Mouse (Mus musculus): ENCODE data around the gene Nop10. TPM values are rescaled to one million over a fixed set of nuclear protein-coding genes. Genes with fewer than 3 reads are reported as not detected.

The Nop10 gene
- polyA plus RNA-seq (2012; rRNA removed) = 79.1 and 85.5 TPM in 2 replicates

DNA sequence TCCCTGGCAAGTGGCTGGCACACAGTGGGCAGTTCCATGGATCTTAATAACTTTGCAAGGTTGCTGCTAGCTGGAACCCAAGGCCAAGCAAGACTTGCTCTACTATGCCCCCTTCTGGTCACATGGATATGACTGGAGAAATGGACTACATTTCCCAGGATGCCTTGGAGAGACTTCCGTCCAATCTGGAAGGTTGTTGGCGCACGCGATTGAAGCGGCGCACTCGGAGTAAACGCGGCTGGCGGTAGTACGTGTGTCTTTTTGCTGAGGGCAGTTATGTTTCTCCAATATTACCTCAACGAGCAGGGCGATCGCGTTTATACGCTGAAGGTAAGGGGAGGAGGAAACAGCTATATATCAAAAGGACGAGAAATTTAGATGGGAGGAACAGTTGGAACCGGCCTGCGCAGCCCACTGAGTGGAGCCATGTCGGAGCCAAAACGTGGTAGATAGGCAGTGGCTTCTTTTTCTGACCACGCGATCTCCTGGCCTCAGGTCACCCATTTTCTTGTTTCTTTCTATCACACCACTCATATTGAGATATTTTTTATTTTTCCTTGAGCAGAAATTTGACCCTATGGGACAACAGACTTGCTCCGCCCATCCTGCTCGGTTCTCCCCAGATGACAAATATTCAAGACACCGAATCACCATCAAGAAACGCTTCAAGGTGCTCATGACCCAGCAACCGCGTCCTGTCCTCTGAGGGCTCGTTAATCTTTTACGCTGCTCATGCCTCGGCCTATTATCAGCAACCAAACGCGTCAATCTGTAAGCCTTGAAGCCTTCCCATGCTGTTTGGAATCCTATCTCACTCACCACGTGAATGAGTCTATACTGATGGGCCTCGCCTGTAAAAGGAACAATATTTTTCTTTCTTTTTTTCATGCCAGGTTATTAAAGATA lies at the start of gene Nop10:
Gene Nop10, plus strand, starts transcription at position 179 of the 906 bp plus-strand sequence.
- peak; percentile 85 to 98 for DNase-seq (ENCODE audit: extremely low spot score in 1 of 2, low spot score in 1 of 2)

DNA sequence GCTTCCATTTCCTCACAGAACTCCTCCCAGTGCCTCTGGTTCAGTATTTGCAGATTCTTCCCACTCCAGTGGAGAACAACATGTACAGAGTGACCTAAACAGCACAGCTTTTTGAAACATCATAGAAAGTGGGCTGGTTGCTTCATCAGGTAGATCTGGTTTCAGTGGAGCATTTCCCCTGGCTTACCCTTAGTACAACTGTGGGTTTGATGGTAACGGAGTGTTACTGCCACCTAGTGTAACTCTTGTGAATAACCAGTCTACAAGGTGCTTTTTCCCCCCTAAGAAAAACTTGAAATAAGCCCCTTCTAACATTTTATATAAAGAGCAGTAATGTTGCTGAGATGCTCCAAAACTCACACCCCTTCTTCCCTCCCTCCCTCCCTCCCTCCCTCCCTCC lies 45.7 kb upstream of the Nop10 start:
- DNase-seq (ENCODE audit: extremely low spot score in 1 of 2, low spot score in 1 of 2) = peak in 1 of 2 experiments; percentile 66

DNA sequence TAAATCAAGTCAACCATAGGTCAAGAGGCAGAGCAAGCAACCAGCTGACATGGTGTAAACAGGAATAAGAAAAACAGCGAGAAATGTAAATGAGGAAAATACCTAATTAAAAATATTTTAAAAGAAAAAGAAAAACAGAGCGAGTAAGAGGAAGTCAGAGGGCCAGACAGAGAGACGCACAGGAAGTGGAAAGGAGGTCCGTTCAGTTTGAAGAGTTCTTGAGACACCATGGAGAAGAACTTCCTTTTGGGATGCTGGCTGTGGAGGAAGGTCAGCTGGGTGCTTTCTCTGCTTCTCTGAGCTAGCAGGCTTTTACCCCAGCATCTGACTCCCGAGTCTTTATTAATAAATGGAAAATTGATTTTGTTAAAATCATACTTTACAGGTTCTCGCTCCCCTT lies 44.1 kb upstream of the Nop10 start:
- no peak for DNase-seq (ENCODE audit: extremely low spot score in 1 of 2, low spot score in 1 of 2)

DNA sequence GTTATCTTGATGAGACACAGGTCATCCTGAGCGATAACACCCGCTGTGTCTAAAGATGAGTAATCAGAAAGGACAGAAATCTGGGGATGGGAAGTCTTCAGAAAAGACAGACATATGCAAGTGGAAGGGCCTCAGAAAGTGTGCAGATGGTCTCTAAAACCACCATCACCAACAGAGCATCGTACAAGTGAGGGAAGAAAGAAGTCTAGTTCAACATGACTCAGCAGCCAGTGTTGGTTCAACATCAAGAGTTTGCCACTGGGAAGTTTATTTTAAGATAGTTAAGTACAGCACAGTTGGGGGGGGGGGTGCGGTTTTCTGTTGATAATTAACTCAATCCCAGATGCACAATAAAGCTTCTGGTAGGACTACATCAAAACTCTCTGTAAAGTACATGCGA lies 40.8 kb upstream of the Nop10 start:
- no peak for DNase-seq (ENCODE audit: extremely low spot score in 1 of 2, low spot score in 1 of 2)

DNA sequence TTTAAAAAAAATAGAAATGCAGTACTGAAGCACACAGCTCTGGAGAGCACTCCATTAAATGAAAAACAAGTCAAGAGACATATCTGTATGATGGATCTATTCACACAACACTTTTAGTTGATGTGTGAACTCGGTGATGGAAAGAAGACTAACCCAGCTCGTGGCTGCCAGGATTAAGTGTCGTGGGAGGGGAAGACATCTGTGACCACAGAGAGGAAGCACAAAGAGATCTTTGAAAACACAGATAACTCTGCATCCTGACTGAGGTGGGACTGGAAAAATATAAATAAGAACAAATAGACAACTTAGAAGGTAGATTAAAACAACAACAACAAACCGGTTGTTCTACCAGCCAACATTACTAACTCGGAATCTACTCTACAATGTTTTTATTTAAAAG lies 39.1 kb upstream of the Nop10 start:
- DNase-seq (ENCODE audit: extremely low spot score in 1 of 2, low spot score in 1 of 2) = peak in 1 of 2 experiments; percentile 39

DNA sequence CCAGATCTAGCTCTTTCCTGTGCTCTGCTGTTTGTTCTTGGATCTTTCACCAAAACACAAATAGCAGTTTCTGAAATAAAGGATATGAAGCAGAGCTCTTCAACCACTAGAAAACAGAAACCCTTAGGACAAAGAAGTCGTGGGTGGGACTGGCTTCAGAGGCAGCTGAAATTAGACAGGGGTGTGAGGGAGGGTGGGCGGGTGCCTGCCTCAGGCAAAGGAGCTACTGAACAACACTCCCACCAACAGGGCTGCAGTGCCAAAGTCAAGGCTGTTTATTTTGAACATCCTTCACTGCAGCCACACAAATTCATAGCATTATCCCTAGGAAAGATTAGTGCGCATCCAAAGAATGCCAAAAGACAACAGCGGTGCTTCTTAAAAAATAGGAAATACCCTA lies 37.4 kb upstream of the Nop10 start:
- DNase-seq (ENCODE audit: extremely low spot score in 1 of 2, low spot score in 1 of 2) = peak in 1 of 2 experiments; percentile 61

DNA sequence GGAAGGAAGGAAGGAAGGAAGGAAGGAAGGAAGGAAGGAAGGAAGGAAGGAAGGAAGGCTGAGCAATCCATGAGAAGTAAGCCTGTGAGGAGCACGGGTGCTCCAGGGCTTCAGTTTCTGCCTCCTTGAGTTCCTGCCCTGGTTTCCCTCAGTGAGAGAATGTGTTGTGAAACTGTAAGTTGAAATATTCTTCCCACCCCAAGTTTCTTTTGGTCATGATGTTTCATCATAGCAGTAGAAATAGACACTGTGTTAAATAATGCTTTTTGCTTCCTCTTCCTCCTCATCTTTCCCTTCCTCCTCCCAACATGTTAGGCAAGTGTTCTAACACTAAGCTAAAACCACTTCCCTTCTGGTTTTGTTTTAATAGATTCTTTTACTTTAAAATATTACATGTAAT lies 29.1 kb upstream of the Nop10 start:
- DNase-seq (ENCODE audit: extremely low spot score in 1 of 2, low spot score in 1 of 2) = no peak

DNA sequence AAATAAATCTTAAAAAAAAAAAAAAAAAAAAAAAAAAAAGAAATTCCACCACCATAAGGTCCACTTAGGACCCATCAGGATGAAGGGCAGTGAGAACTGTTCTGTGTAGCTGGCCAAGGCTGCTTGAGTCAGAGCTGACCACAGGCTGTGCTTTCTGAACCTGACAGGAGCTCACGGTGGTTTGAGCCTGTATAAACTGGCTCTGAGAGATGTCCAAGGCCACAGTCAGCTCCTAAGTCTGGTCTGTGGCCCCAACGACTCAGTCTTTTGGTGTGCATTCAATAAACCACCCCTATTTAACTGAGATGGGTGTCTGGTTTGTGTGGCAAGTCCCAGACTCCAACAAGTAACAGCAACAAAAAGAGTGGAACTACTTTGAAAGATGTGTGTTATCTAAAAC lies 25.1 kb upstream of the Nop10 start:
- DNase-seq (ENCODE audit: extremely low spot score in 1 of 2, low spot score in 1 of 2) = no peak

DNA sequence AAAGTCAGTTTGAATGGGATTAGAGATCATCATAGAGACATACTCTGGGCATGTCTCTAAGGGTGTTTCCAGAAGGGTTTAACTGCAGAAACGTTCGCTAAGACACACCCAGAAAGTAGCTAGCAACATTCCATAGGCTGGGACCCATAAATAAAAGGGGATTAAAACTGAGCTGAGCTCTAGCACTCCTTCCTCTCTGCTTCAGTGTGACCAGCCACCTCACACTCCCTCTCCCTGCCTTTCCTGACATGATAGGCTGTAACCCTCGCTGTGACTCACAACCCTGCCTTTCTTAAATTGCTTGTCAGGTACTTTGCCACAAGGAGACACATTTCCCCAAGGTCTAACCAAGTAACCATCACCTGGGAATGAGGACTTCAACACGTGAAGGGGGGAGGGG lies 23.7 kb upstream of the Nop10 start:
- no peak for DNase-seq (ENCODE audit: extremely low spot score in 1 of 2, low spot score in 1 of 2)

DNA sequence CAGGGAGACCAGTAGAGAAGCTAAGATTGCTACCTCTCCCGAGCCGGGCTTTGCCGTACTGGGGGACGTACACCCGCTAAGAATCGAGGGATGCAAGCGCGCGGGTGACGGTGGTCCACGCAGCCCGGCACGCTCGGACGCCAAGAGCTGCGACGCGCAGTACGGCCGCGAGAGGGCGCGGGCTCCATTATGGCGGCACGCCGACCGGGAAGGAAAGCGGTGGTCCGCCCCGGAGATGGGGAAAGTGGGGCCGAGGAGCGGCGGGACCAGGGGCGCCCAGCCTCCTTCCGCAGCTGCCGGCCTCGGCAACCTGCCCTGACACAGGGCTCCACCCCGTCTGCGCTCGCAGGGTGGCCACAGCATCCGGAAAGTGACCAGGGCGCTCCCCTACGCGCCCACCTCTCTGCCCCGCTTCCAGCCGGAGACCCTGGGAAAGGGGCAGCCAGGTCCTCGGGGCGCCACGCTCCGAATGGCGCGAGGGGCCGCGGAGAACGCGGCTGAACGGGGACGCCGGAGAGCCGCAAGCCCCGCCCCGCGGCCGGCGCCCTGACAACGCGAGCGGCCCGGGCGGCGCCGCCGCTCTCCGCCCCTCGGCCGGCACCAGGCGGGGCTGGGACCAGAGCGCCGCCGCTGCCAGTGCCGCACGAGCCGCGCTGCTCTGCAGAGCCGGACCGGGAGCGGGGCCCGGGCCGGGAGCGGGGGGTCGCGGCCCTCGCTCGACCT lies 22.4 kb upstream of the Nop10 start, which contains the start of gene Lpcat4:
Gene Lpcat4, plus strand, starts transcription at position 257 of the 723 bp plus-strand sequence.
- peak; percentile 76 to 94 for DNase-seq (ENCODE audit: extremely low spot score in 1 of 2, low spot score in 1 of 2)

DNA sequence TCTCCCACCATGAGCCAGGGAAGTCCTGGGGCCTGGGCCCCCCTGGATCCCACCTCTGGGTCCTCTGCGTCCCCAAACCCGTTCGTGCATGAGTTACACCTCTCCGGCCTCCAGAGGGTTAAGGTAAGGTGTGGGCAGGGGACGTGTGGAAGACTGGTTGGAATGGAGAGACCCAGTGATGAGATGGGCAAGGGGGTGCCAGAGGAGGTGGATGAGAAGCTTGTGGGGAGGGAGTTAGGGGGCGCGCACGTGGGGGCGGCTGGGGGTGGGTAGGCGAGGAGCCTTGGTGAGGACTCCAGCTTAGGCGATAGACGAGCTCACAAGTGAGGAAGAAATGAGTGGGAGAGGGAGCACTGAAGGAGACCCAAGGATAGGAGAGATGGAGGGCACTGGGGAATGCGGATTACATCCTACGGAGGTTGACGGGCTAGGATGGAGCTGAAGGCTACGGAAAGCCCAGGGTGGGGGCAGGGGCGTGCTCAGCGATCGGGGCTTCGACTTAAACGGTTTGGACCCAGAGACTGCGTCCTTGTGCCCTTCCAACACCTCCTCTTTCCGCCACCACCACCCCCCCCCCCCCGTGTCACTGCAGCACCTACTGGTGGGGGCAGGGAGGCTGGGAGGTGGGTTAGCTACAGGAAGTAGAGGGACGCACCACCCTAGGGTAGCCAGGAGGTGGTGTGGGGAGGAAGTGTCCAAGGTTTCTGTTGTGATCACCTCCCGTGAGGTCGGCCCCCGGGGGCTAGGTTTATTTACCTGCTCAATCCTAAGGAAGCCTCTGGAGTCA lies 21.6 kb upstream of the Nop10 start:
- peak in 1 of 2 experiments; percentile 40 for DNase-seq (ENCODE audit: extremely low spot score in 1 of 2, low spot score in 1 of 2)

DNA sequence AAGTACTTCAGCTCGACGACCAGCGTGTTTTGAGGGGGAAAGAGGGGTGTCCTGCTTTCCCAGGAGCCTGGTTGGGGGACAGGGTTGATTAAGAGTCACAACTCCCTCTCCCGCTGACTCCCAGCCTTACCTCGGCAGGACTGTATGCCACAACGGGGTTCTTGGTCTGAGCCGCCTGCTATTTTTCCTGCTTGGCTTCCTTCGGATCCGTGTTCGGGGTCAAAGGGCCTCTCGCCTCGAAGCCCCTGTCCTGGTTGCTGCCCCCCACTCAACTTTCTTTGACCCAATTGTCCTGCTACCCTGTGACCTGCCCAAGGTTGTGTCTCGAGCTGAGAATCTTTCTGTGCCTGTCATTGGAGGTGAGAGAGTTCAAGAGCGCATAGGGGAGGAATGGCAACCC lies 19.9 kb upstream of the Nop10 start:
- DNase-seq (ENCODE audit: extremely low spot score in 1 of 2, low spot score in 1 of 2) = no peak

DNA sequence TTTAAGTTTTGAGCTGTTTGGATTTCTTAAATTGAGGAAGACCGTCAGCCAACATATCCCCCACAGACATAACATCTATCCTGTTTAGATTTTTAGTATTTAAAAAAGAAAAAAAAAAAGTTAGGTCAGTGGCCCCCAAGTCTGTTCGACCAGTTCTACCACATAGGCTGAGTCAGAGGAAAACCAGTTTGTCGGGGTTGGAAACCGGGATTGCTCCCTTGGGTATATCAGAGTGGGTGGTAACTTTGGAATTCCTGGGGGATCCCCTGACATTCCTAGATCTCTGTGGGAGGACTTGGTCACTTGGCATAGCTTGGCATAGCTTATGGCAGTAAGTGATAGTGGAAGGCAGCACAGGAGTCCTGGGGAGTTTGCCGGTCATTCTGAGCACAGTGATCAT lies 16.4 kb upstream of the Nop10 start:
- no peak for DNase-seq (ENCODE audit: extremely low spot score in 1 of 2, low spot score in 1 of 2)

DNA sequence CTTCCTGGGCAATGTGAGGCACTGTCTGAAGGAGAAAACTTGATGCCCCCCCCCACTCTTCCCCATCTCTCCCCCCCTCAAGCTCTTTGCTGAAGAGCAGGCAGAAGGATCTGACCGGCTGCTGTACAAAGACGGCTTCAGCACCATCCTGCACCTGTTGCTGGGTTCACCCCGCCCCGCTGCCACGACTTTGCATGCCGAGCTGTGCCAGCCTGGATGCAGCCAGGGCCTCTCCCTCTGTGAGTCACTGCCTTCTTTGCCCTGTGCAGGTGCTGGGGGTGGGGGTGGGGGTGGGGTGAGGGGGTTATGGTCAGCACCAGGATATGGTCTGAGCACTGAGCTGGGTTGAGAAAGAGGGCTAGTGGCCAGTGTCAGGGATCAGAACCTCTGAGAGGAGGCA lies 15.5 kb upstream of the Nop10 start:
- no peak for DNase-seq (ENCODE audit: extremely low spot score in 1 of 2, low spot score in 1 of 2)

DNA sequence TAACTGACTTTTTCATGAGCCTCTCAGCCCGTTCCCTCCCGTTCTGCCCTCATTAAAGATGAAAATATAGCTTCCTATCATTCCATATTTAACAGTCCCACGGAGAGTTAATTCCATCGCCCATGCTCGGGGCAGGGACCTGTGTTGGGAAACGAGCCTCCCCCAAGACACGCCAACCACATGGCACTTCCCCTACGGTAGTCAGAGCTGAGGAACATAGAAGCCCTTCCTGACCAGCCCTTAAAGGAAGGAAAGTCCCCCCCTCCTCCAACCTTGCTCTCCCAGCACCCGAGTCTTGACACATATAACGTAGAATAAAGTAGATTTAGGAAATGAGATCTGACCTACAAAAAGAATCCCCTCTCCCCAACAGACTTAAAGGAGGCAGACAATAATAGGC lies 14.4 kb upstream of the Nop10 start:
- DNase-seq (ENCODE audit: extremely low spot score in 1 of 2, low spot score in 1 of 2) = no peak

DNA sequence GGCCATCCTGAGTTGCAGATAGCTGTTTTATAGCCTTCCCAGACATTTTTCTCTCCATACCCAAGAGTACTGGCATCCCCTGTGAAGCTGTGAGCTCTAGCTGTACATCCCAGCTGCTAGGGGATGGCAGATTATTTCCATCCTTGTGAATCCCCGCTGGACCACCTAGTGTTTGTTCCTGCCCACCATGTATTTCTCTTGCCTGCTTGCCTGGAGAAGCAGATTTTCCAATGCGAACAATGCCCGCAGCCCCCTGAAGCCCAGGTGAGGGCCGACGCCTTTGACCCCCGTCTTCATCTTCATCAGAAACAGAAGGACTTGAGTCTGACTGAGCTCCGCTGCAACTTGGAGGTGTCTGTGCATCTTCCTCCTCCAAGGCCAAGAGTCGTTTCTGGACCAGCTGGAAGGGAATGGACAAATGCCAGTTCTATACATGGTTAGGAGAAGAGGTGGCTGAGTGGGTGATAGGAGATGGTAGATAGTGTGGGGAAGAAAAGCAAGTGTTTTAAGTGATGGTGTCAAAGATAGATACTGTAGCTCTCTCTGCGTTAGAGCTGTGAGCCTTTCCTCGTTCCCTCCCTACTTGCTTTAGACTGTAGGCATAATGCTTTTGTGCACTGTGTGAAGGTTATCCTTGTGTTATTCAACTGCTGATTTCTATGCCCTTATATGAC lies 11.8 kb upstream of the Nop10 start:
- peak in 1 of 2 experiments; percentile 63 for DNase-seq (ENCODE audit: extremely low spot score in 1 of 2, low spot score in 1 of 2)

DNA sequence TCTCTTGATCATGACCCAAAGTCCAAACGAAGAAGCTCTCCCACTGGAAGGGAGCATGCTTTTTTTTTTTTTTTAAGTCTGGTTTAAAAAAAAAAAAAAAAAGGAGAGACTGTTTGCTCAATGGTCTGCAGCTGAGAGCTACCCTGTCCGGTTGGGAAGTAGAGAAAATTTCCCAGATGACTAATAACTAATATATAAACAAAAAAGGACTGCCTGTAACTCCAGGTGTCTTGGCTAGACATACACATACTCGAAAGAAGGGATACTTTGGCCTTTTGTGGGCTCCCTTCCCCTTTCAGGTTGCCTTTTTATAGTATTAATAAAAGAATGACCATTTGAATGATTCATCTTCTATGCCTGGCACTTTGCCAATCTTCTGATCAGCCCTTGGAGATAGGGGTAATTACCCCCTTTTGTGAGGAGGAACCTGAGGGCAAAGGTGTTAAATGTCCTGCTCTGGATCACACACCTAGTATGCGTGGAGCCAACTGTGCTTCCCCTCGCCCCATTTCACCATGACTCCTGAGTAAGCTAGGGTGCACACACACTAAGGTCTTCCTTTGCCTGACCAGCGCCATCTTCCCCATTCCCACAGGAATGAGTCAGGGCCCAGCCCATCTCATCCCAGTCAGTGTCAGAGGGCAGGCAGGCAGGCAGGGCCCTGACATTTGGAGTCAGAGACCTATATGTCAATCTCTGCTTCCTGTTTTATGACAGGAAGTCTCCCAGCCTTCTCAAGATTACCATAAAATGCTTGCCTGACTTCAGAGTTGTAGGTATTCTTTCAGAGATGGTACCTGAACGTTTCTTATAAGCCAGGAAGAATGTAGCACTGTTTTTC lies 6.8 kb upstream of the Nop10 start:
- DNase-seq (ENCODE audit: extremely low spot score in 1 of 2, low spot score in 1 of 2) = no peak

DNA sequence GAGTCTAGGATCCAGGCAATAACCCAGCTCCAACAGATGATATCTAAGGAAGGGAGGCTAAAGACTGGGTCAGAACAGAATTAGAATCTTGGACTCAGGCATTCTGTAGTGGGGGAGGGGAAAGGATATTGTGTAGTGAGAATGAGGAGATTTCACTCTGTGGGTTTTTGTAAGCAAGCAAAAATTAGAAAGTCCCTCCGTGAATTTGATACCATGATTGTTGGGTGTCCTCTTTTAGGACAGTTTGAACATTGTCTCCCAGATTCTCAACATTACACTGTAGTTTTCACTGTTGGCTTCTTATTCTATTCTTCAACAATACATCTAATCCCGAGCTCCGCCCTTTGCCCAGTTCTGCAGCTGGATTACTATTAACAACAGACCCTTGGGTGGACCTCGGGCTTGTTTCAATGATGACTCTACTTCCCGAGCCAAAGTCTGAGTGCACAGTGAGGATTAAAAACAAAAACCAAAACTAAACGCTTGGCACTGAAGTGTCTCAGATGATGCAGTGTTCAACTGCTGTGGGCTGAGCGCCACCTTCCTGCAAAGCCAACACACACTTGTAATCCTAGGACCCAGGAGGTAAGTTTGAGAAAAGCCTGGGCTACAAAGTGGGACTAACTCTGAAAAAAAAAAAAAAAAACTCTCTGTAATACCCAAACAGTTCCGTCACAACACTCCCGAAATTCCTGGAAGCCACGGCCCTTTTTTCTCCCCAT lies 2.3 kb upstream of the Nop10 start, which contains the start of gene Nutm1:
Gene Nutm1, minus strand, starts transcription at position 51 of the 722 bp plus-strand sequence.
- DNase-seq (ENCODE audit: extremely low spot score in 1 of 2, low spot score in 1 of 2) = no peak

All from frontal cortex, adult 2 months (tissue).